Mouse (Mus musculus) heart, postnatal 0 days (tissue): ENCODE measurements at regions not wholly inside any gene's neighbourhood (a gene's known extent, or its start where the extent isn't known, plus 50 kb on each side); places are given as distances from the start of the nearest gene placed in this dataset.

Experiments used
- CTCF ChIP-seq: IDR thresholded peaks from 2 replicates; pipeline ENCODE4 v1.5.1; 2016; ENCODE audit warnings: antibody characterized with exemption, control low read depth, low read depth
- EP300 ChIP-seq: IDR thresholded peaks from 2 replicates; pipeline ENCODE4 v1.6.1; 2016; ENCODE audit warnings: antibody characterized with exemption, low read depth

DNA sequence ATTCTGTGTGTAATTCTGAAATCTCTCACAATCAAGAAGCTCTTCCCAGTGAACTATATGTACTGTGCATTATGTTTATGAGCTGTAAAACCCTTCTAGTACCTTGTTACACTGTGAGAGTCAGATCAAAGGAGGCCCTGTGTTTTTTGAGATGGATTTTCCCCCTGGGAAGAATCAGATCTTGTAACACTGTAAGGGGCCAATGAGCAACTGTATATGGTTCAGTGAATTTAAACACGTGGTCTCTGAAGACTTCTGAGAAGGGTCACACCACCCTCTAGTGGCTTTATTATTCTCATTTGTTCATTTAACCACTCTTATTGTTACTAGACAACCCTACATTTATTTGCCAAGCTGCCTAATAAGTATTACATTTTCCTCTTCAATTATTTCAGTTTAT lies 211.1 kb downstream of the Hira start:
- TF ChIP-seq EP300 (no peak), CTCF (peak; percentile 29)
